Mouse (Mus musculus): ENCODE results near the gene Nup98. TPM values are rescaled to one million over a fixed set of nuclear protein-coding genes. Genes with fewer than 3 reads are reported as not detected.

The Nup98 gene
- total RNA-seq (2012; rRNA removed): 50.5 and 59.4 TPM in 2 replicates

DNA sequence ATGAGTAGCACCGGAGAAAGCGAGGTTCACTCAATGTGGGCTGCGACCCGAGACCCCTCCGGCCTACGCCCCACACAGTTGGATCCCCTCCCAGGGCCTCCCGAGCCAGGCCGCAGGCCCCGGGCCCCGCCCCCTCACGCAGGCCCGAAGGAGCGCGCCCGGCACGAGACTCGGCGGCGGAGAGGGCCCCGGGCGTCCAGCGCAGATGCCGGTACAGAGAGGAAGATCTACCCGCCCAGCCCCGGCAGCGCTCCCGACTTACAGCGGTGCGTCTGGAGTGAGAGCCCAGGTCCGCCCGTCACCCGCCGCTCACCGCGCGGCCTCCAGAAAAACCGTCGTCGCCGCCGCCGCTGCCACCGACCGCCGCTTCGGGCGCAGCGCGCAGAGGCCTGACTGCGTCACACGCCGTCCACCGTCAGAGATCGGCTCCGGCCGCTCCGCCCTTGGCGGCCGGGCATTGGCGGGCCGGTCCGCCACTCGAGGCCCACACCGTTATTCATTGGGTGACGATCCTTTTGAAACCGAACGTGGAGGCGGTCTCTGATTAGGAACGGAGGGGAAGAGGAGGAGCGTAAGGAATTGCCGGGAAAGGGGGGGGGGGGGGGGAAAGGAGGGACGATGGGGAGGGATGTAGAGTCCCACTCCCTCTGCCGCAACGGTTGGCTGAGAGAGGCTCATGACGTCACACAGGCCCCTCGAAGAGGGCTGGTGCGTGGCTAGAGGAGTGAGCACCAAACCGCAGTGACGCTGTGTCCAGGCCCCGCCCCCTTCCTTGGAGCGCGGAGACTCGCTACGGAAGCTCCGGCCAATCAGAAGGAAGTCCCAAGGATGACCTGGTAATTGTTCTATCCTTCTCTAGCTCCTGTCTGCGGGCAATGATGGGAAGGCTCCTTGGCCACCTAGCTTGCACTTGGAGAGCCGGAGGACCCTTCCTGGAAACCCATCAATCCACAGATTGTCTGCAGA lies at the start of gene Nup98, which contains the start of gene Pgap2:
TSS of gene Nup98 (minus strand) at position 421 of the 966 bp plus-strand sequence.
TSS of gene Pgap2 (plus strand) at position 453 of the 966 bp plus-strand sequence.
- DNase-seq (ENCODE audit: low read depth, low spot score): peak; percentile 99
- peak within 1 kb of the TSS; percentile 93 for H3K27ac ChIP-seq (ENCODE audit: insufficient read depth, low read depth, low read length, poor library complexity, severe bottlenecking)
- in situ Hi-C loops (cut with MboI; ENCODE audit: low sequenced_read_pairs in 2 of 2, unreplicated experiment in 2 of 2): no loop called here
- H3K36me3 ChIP-seq (ENCODE audit: control insufficient read depth, insufficient read depth, low read length, poor library complexity, severe bottlenecking): no peaks in the 10 kb centered on the region
- TF ChIP-seq MAFK (IDR thresholded peaks at IDR 0.05; ENCODE audit: insufficient read depth, low read depth, low read length): 0 out of 2 replicates have a peak, but pooled peaks have one; percentile 3
- peak; percentile 62 for TF ChIP-seq HCFC1 (IDR thresholded peaks at IDR 0.05; ENCODE audit: borderline replicate concordance, insufficient read depth, low read length)
- TF ChIP-seq ZC3H11A (IDR thresholded peaks at IDR 0.05; ENCODE audit: borderline replicate concordance, low read depth, low read length): no peak
- TF ChIP-seq CHD2 (IDR thresholded peaks at IDR 0.05; ENCODE audit: low read depth, low read length): peak; percentile 78
- H3K9ac ChIP-seq (ENCODE audit: insufficient read depth, low read depth, low read length, poor library complexity, severe bottlenecking): peak within 1 kb of the TSS; percentile 98
- peak within 1 kb of the TSS; percentile 88 to 100 for H3K4me3 ChIP-seq (ENCODE audit: insufficient read depth in 1 of 2, low read depth in 1 of 2, low read length in 2 of 2, poor library complexity in 1 of 2, severe bottlenecking in 1 of 2)
- peaks cover 0 to 1% of the 10 kb centered on the region in 2 experiments; a peak in 1 of 4 replicates for H3K4me1 ChIP-seq (ENCODE audit: control insufficient read depth in 2 of 2, insufficient read depth in 2 of 2, low read length in 2 of 2, poor library complexity in 1 of 2)
- H3K9me3 ChIP-seq (ENCODE audit: control insufficient read depth, insufficient read depth, low read depth, low read length): no peaks in the 10 kb centered on the region

GRCm38 (mm10) chr7:102258753-102259152 lies 48.8 kb upstream of the Nup98 start:
- in situ Hi-C loops (cut with MboI; ENCODE audit: low sequenced_read_pairs in 2 of 2, unreplicated experiment in 2 of 2): loop anchor here in 1 of 2 experiments (10.0 kb wide), 1 partner anchor 166 kb away; no protein-coding TSS in a partner anchor
- no peak overlapping the region for H3K4me3 ChIP-seq (ENCODE audit: insufficient read depth in 1 of 2, low read depth in 1 of 2, low read length in 2 of 2, poor library complexity in 1 of 2, severe bottlenecking in 1 of 2)
- TF ChIP-seq ZNF384 (IDR thresholded peaks at IDR 0.05; ENCODE audit: low read depth, low read length) (no peak), ZC3H11A (IDR thresholded peaks at IDR 0.05; ENCODE audit: borderline replicate concordance, low read depth, low read length) (no peak), CHD2 (IDR thresholded peaks at IDR 0.05; ENCODE audit: low read depth, low read length) (no peak), MAFK (IDR thresholded peaks at IDR 0.05; ENCODE audit: insufficient read depth, low read depth, low read length) (no peak), HCFC1 (IDR thresholded peaks at IDR 0.05; ENCODE audit: borderline replicate concordance, insufficient read depth, low read length) (no peak)
- no peak for DNase-seq (ENCODE audit: low read depth, low spot score)
- H3K4me1 ChIP-seq (ENCODE audit: control insufficient read depth in 2 of 2, insufficient read depth in 2 of 2, low read length in 2 of 2, poor library complexity in 1 of 2): no peaks in the 10 kb centered on the region
- no peak overlapping the region for H3K27ac ChIP-seq (ENCODE audit: insufficient read depth, low read depth, low read length, poor library complexity, severe bottlenecking)
- H3K9ac ChIP-seq (ENCODE audit: insufficient read depth, low read depth, low read length, poor library complexity, severe bottlenecking): no peak overlapping the region
- no peaks in the 10 kb centered on the region for H3K36me3 ChIP-seq (ENCODE audit: control insufficient read depth, insufficient read depth, low read length, poor library complexity, severe bottlenecking)
- no peaks in the 10 kb centered on the region for H3K9me3 ChIP-seq (ENCODE audit: control insufficient read depth, insufficient read depth, low read depth, low read length)

GRCm38 (mm10) chr7:102258189-102258588 lies 48.2 kb upstream of the Nup98 start:
- 0 out of 2 replicates have a peak, but pooled peaks have one; percentile 23 for TF ChIP-seq ZC3H11A (IDR thresholded peaks at IDR 0.05; ENCODE audit: borderline replicate concordance, low read depth, low read length)
- no peak for TF ChIP-seq CHD2 (IDR thresholded peaks at IDR 0.05; ENCODE audit: low read depth, low read length)
- TF ChIP-seq MAFK (IDR thresholded peaks at IDR 0.05; ENCODE audit: insufficient read depth, low read depth, low read length): 0 out of 2 replicates have a peak, but pooled peaks have one; percentile 7
- no peak for TF ChIP-seq HCFC1 (IDR thresholded peaks at IDR 0.05; ENCODE audit: borderline replicate concordance, insufficient read depth, low read length)
- TF ChIP-seq ZNF384 (IDR thresholded peaks at IDR 0.05; ENCODE audit: low read depth, low read length): no peak
- Histone ChIP-seq H3K36me3 (ENCODE audit: control insufficient read depth, insufficient read depth, low read length, poor library complexity, severe bottlenecking) (no peaks in the 10 kb centered on the region), H3K4me3 (ENCODE audit: insufficient read depth in 1 of 2, low read depth in 1 of 2, low read length in 2 of 2, poor library complexity in 1 of 2, severe bottlenecking in 1 of 2) (no peak overlapping the region), H3K27ac (ENCODE audit: insufficient read depth, low read depth, low read length, poor library complexity, severe bottlenecking) (no peak overlapping the region), H3K9ac (ENCODE audit: insufficient read depth, low read depth, low read length, poor library complexity, severe bottlenecking) (no peak overlapping the region), H3K4me1 (ENCODE audit: control insufficient read depth in 2 of 2, insufficient read depth in 2 of 2, low read length in 2 of 2, poor library complexity in 1 of 2) (no peaks in the 10 kb centered on the region), H3K9me3 (ENCODE audit: control insufficient read depth, insufficient read depth, low read depth, low read length) (no peaks in the 10 kb centered on the region)
- peak; percentile 68 for DNase-seq (ENCODE audit: low read depth, low spot score)
- in situ Hi-C loops (cut with MboI; ENCODE audit: low sequenced_read_pairs in 2 of 2, unreplicated experiment in 2 of 2): loop anchor here in 1 of 2 experiments (10.0 kb wide), 1 partner anchor 167 kb away; no protein-coding TSS in a partner anchor

DNA sequence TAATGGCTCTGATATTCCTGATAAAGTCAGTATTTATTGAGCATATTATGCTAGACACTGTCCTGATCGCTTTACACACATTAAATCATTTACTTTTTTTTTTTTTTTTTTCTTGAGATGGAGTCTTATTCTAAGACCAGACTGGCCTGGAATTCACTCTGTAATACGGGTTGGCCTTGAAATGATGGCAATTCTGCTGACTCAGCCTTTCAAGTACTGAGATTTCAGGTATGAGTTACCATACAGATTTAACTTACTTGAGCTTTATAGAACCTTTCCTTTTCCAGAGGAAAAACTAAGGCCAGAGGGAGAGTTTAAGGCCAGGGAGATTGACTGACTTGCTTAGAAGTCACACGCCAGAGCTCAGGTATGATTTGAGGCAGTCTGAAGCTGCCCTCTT lies 46.7 kb upstream of the Nup98 start:
- H3K4me3 ChIP-seq (ENCODE audit: insufficient read depth in 1 of 2, low read depth in 1 of 2, low read length in 2 of 2, poor library complexity in 1 of 2, severe bottlenecking in 1 of 2): no peak overlapping the region
- no peak overlapping the region for H3K27ac ChIP-seq (ENCODE audit: insufficient read depth, low read depth, low read length, poor library complexity, severe bottlenecking)
- no peaks in the 10 kb centered on the region for H3K9me3 ChIP-seq (ENCODE audit: control insufficient read depth, insufficient read depth, low read depth, low read length)
- TF ChIP-seq HCFC1 (IDR thresholded peaks at IDR 0.05; ENCODE audit: borderline replicate concordance, insufficient read depth, low read length): no peak
- peak; percentile 92 for TF ChIP-seq MAFK (IDR thresholded peaks at IDR 0.05; ENCODE audit: insufficient read depth, low read depth, low read length)
- no peak for TF ChIP-seq ZC3H11A (IDR thresholded peaks at IDR 0.05; ENCODE audit: borderline replicate concordance, low read depth, low read length)
- no peak overlapping the region for H3K9ac ChIP-seq (ENCODE audit: insufficient read depth, low read depth, low read length, poor library complexity, severe bottlenecking)
- no peaks in the 10 kb centered on the region for H3K4me1 ChIP-seq (ENCODE audit: control insufficient read depth in 2 of 2, insufficient read depth in 2 of 2, low read length in 2 of 2, poor library complexity in 1 of 2)
- in situ Hi-C loops (cut with MboI; ENCODE audit: low sequenced_read_pairs in 2 of 2, unreplicated experiment in 2 of 2): loop anchor here in 1 of 2 experiments (10.0 kb wide), 1 partner anchor 168 kb away; no protein-coding TSS in a partner anchor
- H3K36me3 ChIP-seq (ENCODE audit: control insufficient read depth, insufficient read depth, low read length, poor library complexity, severe bottlenecking): no peaks in the 10 kb centered on the region
- DNase-seq (ENCODE audit: low read depth, low spot score): no peak
